Mouse (Mus musculus) small intestine, adult 2 months (tissue): ENCODE measurements around the gene Fnip2. TPM values are rescaled to one million over a fixed set of nuclear protein-coding genes. Genes with fewer than 3 reads are reported as not detected.
"Not testable (repeated sequence)": the region's sequence is repeated elsewhere in the genome, so short reads cannot be mapped to it uniquely, and the experiment has no call there.

Experiments
- H3K27ac ChIP-seq: fragments of 200-500 bp; 2 replicates; pipeline ENCODE4 v1.5.1; 2012; ENCODE audit warnings: low read depth, low read length, control low read depth, inconsistent platforms; ENCODE audit not compliant: insufficient read depth
- H3K27me3 ChIP-seq: fragments of 200-500 bp; 2 replicates; pipeline ENCODE4 v1.6.1; 2012; ENCODE audit warnings: mild to moderate bottlenecking, moderate library complexity, low read length, inconsistent platforms; ENCODE audit not compliant: control insufficient read depth, insufficient read depth
- H3K36me3 ChIP-seq: fragments of 200-500 bp; 2 replicates; pipeline ENCODE4 v1.6.1; 2012; ENCODE audit warnings: mild to moderate bottlenecking, low read length, control low read depth, inconsistent platforms; ENCODE audit not compliant: control insufficient read depth, insufficient read depth
- H3K4me1 ChIP-seq: fragments of 200-500 bp; 2 replicates; pipeline ENCODE4 v1.6.1; 2012; ENCODE audit warnings: low read length, inconsistent platforms, mixed read lengths; ENCODE audit not compliant: control insufficient read depth, insufficient read depth, insufficient read length
- H3K4me3 ChIP-seq: fragments of 200-500 bp; 2 replicates; pipeline ENCODE4 v1.5.1; 2012; ENCODE audit warnings: low read depth, mild to moderate bottlenecking, control low read depth, inconsistent platforms, low read length, moderate library complexity
- CTCF ChIP-seq: fragments of 200-500 bp; IDR thresholded peaks from 2 replicates; pipeline ENCODE4 v1.5.1; 2012; ENCODE audit warnings: low read depth, mild to moderate bottlenecking, control low read depth, inconsistent platforms, low read length, moderate library complexity, mixed read lengths; ENCODE audit not compliant: insufficient replicate concordance, insufficient read length; ENCODE audit errors: extremely low read depth
- POLR2A ChIP-seq: fragments of 200-500 bp; IDR thresholded peaks from 2 replicates; pipeline ENCODE4 v1.6.1; 2012; ENCODE audit warnings: low read depth, mild to moderate bottlenecking, control low read depth, inconsistent platforms, low read length, moderate library complexity
- WGBS: fragments of 180-500 bp; shearing (Covaris S2); methylation state at CpG from one replicate; pipeline ENCODE4 v1.1.7; 2018; 5-methylcytosine and 5-hydroxymethylcytosine counted together
- polyA plus RNA-seq: library from polyadenylated mRNA; depleted of rRNA; stranded (reverse); fragments of >200 nt; gene quantifications from 2 replicates; pipeline ENCODE4 v1.2.3, GENCODE M21; 2012

The Fnip2 gene
- polyA plus RNA-seq, 1 experiment: 1.6 TPM

DNA sequence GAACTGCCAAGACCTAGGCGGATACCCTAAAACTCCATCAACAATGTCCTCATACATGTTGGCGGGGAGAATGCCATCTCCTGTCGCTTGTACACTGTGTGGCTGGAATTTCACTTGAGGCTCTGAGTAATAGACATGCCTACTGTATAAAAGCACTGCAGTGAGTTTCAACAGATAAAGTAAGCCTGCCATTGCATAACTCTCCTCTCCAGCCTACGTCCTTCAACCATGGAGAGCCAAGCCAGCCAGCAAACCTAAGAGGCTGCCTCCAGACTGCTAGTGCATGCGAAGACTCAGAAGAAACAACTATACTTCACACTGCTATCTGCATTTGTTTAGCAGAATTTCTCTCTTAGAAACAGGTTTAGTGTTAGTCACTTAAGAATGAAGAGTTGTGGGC is 95.2 kb downstream of the Fnip2 start:
- no peak for TF ChIP-seq CTCF
- TF ChIP-seq POLR2A: no peak
- no peaks in the 10 kb centered on the region for H3K4me1 ChIP-seq

DNA sequence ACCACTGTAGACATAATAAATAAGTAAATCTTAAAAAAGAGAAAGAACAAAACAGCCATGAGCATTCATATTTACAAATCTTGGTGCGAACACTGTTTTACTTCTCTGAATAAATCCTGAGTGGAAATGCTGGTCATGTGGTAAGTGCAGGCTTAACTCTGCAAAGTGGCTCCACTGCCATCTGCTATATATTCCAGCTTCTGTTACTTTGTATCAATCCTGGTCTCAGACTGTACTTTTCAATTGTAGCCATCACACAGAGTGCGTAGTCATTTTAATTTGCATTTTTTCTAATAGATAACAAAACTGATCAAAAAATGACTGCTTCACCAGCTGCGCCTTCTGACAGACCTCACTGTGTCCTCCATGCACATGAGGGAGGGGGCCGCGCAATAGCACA is 98.2 kb downstream of the Fnip2 start:
- no peak overlapping the region for H3K4me3 ChIP-seq

More for the DNA sequence above, 95.2 kb downstream of the Fnip2 start:
- no peaks in the 10 kb centered on the region for H3K27me3 ChIP-seq
- H3K36me3 ChIP-seq: peaks cover 5% of the 10 kb centered on the region
- H3K4me3 ChIP-seq: no peak overlapping the region
- 94% methylated on average over 5 of the region's 5 CpGs for WGBS
- H3K27ac ChIP-seq: no peak overlapping the region

DNA sequence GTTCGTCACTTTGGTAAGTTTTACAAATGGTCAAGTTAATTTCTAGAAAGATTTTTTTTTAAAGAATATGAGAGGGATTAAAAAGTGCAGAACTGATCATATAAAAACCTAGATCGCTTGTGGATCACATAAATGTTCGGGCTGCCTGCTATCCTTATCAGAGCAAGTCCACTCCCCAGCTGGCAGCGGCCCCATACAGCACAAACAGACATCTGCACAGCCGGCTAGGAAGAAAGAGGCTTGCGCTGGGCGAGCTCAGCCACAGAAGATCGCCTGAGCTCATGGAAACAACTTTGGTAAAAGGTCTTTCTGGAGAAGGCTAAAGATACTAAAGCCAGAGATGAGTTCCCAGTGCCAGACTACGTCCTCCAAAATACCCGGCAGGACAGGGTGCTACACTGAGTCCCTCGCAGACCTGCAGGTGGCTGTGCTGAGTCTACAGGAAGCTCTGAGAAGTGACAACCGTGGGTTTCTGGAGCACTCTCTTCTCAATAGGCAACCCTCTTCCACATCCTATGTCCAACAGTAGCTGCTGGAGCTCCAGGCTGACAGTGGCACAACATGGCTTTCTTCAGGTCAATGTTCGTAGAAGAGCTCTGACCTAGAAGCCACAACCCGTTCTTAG is 108.8 kb downstream of the Fnip2 start:
- Histone ChIP-seq H3K27me3 (no peaks in the 10 kb centered on the region), H3K4me1 (no peaks in the 10 kb centered on the region), H3K36me3 (peaks cover 9% of the 10 kb centered on the region), H3K4me3 (no peak overlapping the region), H3K27ac (no peak overlapping the region)
- WGBS: 78% methylated on average over 14 of the region's 14 CpGs
- TF ChIP-seq POLR2A (no peak), CTCF (no peak)

More for the DNA sequence above, 98.2 kb downstream of the Fnip2 start:
- no peak for TF ChIP-seq CTCF
- TF ChIP-seq POLR2A: no peak
- 99% methylated on average over 5 of the region's 5 CpGs for WGBS
- Histone ChIP-seq H3K27ac (no peak overlapping the region), H3K27me3 (no peaks in the 10 kb centered on the region), H3K36me3 (peaks cover 3% of the 10 kb centered on the region), H3K4me1 (no peaks in the 10 kb centered on the region)

DNA sequence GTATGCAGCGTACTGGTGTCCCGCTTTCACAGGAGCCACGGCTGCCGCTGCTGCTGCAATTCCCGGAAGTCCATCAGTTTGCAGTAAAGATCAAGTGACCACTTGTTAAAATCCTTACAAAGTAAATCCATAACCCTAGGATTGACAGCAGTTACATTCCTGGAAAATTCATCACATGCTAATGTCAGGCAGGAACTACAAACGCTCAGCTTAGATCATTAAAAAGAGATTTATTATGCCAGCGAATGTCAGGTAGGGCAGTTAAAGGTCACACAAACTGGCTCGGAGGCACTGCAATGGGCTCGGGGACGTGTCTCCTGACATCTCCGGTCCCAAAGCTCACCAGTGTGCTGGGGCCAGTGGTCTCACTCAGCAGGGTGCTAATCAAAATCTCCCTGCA is 111.8 kb downstream of the Fnip2 start:
- H3K36me3 ChIP-seq: peaks cover 7% of the 10 kb centered on the region
- H3K4me3 ChIP-seq: no peak overlapping the region
- H3K27me3 ChIP-seq: no peaks in the 10 kb centered on the region
- 80% methylated on average over 11 of the region's 11 CpGs for WGBS
- no peak for TF ChIP-seq CTCF
- TF ChIP-seq POLR2A: no peak
- H3K27ac ChIP-seq: no peak overlapping the region
- no peaks in the 10 kb centered on the region for H3K4me1 ChIP-seq

DNA sequence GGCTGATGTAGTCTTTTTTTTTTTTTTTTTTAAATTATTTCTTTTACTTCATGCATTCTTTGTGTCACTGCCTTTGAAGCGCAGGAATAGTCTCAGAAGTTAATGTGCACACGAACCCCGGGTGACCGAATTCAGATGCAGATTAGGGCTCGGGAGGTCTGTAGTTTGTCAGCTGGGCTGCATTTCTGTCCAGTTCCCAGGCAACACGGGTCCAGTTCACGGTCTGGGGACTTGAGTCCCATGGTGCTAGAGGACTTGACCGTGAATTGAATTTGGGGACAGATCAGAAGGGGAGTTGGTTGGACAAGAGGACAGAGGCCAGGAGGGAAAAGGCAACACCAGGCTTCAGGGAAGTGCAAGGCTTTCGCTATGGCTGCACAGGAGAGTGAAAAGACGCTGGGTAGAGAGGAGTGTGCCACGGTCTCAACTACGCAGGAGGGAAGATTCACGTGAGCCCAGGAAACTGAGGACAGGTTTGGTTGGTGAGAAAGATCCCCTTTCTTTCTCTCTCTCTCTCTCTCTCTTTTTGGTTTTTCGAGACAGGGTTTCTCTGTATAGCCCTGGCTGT is 114.8 kb downstream of the Fnip2 start:
- Histone ChIP-seq H3K27ac (no peak overlapping the region), H3K27me3 (no peaks in the 10 kb centered on the region), H3K36me3 (no peaks in the 10 kb centered on the region), H3K4me3 (no peak overlapping the region), H3K4me1 (no peaks in the 10 kb centered on the region)
- TF ChIP-seq CTCF (no peak), POLR2A (no peak)
- WGBS: 89% methylated on average over 14 of the region's 14 CpGs

DNA sequence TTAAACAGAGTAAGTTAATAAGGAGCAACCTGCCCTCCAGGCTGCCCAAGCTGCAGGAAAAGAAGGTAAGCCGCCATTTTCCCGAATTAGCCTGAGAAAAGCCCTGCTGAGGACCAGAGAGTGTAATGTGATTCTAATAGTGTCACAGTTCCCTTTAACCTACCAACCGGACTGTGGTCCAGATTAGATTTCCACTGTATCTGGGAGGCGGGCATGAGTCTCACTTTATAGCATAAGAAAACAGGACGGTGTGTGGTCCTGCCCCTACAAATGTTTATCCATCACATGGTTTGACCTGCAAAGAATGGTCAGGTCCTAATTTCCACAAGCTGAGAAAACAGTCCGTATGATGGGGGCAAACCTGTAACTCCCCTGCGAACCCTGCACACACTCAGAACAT is 118.2 kb downstream of the Fnip2 start:
- no peak overlapping the region for H3K27ac ChIP-seq
- H3K27me3 ChIP-seq: no peaks in the 10 kb centered on the region
- H3K4me1 ChIP-seq: no peaks in the 10 kb centered on the region
- H3K36me3 ChIP-seq: no peaks in the 10 kb centered on the region
- no peak overlapping the region for H3K4me3 ChIP-seq
- 90% methylated on average over 7 of the region's 7 CpGs for WGBS
- TF ChIP-seq CTCF (no peak), POLR2A (no peak)

DNA sequence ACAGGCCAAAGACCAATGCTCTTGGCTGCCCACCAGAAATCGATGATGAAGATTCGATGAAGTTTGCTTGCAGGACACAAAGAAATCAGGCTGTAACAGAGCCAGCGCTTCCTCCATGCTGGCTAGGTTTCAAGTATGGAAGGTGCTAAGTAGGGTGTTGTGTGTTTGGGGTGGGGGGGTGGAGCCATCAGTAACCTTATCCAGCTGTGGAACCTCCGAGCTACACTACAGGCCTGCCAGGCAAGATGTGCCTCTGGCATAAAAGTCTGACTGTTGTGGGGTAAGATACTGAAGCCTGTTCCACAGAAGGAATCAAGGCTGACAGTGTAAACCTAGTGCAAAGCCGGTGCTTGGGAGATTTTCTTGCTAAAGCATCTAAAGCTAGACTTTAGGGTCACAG is 119.2 kb downstream of the Fnip2 start:
- Histone ChIP-seq H3K4me1 (no peaks in the 10 kb centered on the region), H3K27ac (no peak overlapping the region), H3K4me3 (no peak overlapping the region), H3K36me3 (no peaks in the 10 kb centered on the region), H3K27me3 (no peaks in the 10 kb centered on the region)
- TF ChIP-seq CTCF (no peak), POLR2A (no peak)
- 72% methylated on average over 5 of the region's 5 CpGs for WGBS

DNA sequence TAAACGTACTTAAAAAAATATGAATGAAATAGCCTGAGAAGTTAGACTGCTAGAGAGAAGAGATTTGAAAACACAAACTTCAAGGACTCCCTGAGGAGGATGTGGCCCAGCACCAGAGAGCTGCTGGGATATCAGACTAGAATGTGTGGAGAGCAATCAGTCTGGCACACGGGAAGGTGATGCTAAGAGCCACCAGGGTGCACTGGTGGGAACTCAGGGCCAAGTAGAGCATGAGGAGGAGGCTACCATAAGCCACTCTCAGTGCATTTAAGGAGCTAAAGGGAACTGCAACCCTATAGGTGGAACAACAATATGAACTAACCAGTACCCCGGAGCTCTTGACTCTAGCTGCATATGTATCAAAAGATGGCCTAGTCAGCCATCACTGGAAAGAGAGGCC is 120.9 kb downstream of the Fnip2 start:
- 81% methylated on average over 3 of the region's 3 CpGs for WGBS
- H3K4me3 ChIP-seq, H3K4me1 ChIP-seq, H3K27ac ChIP-seq, H3K27me3 ChIP-seq, H3K36me3 ChIP-seq: not testable (repeated sequence)
